Mouse (Mus musculus) layer of hippocampus, adult 9-10 months (tissue): Measurements from ENCODE around the gene Dnaja4.

Source experiments
- DNase-seq: peaks from one replicate; pipeline ENCODE4 v3.0.0; 2022; ENCODE audit warnings: low spot score

Dnaja4 gene

DNA sequence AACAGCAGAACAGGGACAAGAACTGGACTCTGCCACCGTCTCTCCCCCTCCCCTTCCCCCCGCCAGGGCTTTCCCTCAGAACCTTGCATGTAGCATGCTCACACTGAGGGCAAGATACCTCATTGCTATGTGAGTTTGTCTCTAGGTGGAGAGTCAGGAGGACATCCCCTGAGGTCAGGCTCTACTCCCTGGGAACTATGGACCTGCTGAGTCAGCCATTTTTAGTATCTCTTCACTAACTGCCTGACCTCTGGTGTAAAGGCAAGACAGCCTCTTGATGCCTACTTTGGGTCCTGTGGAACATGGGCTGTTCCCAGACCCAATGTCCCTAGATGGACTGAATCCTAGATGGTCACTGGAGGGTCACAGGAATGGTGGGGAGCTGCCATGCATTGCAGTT, 53.0 kb downstream of the Dnaja4 start:
- no peak for DNase-seq

DNA sequence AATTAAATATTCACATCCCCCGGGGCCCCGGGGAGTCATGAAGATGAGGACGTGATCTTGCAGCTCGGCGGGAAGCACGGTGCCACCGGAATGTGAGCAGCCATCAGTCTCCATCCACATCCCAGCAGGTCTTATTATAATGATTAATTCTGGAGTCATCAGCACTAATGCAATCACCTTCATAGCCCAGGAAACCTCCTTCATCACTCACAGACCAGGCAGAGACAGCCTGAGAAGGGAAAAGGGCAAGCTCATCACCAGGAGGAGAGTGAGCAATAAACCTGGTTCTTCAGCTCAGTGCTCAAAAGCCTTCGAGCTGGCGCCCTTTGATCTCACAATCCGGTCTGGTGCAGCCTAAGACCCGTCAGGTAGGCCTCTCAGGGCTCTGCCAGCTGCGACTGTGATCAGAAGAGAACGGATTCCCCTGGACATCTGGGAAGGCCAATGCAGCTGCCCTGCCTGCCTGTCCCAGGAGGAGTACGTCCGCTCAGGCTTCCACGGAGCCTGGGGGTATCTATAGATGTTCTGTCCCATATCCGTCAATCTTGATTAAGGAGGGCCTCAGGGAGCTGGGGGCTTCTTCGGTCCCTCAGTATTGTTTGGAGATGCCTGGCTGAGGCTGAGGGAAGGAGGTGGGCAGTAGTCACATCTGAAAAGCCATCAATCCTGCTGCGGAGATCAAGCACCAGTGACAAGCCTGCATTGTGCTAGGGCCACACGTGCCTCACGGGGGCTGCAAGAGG, 53.7 kb downstream of the Dnaja4 start:
- DNase-seq: no peak

DNA sequence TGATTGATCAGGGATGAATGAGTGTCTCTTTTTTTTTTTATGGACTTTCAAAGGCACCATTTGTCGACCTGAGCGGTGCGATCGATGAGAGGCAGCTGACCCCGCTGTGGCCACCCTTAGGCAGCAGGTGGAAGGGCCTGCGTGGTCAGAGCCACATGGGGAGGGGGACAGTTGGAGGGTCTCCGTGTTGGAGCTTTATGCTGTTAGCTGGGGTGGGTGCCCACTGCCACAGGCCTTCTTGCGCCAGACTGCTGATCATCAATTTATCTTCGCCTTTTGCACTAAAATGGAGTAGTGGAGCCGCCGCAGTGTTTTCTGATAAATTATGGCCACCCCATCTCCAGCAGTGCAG, 54.2 kb downstream of the Dnaja4 start:
- no peak for DNase-seq

DNA sequence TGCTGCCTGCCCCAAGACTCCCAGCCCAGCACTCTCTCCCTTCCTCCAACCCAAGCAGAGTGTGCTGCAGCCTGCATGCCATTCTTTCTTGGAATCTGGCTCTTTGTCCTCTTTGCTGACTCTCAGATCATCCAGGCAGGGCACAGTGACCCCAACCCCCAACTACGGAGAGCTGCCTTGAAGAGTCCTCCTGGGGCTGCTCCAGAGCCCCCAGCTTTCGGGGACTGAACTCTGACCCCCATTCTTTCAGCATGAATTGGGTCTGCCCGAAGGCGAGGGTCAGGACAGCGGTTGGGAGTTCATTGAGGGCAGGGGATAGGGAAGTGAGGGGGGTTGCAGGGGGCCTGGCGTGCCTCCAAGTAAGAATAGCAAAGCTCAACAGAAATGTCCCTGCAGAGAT, 60.9 kb downstream of the Dnaja4 start:
- DNase-seq: no peak

DNA sequence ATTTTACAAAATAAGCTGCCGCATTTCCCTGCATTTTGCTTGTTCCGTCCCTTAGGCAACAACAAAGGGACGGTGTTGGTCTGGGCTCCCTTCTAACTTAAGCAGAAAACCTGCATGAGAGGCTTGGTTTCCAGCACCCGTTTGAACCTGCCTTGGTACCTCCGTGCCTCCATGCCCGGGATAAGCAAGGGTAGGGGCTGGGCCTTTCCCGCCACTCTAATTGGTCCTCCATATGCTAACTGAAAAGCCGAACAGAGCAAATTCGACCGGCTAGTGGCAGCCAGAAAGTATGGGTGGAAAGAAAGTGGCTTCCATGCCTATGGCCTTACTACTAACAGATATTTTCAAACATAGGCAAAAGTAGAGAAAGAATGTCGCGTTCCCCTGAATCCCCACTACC, 65.4 kb downstream of the Dnaja4 start:
- DNase-seq: no peak

DNA sequence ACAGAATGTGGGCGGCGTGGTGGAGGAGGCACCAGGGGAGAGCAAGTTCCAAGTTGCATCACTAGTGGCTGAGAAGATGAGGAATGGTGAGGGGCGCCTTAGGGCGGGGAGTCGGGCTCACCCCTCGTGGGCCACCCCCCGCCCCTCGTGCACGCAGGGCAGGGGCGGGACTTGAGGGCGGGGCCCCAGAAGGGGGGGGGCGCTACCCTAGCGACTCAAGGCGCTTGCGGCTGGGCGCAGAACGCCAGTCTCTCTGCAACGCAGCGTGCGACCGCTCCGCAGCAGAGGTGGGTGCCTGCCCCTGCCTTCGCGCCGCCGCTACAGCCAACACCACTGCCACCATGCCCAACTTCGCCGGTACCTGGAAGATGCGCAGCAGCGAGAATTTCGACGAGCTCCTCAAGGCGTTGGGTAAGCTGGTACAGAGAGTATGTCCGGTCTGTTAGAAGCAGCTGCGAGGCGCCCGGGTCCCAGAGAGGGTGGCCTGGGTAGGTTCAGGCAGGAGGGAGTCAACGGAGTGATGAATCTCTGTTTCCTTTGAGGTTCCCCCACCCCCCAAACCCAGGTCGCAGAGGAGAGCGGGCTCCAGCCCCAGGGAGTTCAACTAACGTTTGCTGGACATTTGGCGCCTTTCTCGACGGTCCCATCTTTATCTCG, 66.0 kb downstream of the Dnaja4 start, which contains the start of gene Crabp1:
Gene Crabp1, plus strand, starts transcription at position 188 of the 657 bp plus-strand sequence.
- DNase-seq: no peak

DNA sequence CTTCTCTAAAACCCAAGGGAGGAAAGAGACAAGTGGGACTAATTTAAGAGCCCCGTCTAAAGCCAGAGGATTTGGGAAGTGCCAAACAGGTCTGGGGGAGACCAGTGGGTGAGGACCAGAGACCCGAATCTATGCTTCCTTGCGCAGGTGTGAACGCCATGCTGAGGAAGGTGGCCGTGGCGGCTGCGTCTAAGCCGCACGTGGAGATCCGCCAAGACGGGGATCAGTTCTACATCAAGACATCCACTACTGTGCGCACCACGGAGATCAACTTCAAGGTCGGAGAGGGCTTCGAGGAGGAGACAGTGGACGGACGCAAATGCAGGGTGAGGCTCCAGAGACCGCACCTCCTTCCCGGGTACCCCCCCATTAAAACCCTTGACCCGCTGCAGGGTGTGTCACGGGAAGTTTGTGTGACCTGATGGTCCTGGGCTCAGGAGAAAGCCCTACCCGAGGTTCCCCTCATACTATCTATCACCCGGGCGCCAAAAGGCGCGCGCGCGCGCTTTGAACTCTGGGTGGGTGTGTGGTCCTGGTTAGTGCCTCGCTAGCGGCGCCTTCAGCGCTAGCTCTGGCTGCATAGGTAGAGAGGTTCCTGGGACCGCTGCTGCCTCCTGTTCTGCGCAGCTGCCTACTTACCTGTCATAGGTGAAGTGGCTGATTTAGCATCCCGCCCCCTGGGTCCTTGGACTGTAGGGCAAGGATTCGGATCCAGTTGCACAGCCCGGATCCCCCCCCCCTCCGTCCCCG, 66.8 kb downstream of the Dnaja4 start:
- DNase-seq: no peak
